Mouse (Mus musculus) ES-CJ7 (cell line): ENCODE results near the gene Sec1.
A peak's percentile ranks its signal among the peaks of the same experiment; 100 is the strongest.

ENCODE experiments used
- DNase-seq: peaks from one replicate; pipeline ENCODE4 v3.0.0; 2011; ENCODE audit warnings: low read depth, low spot score

The Sec1 gene

GRCm38 (mm10) chr7:45693921-45694591 is at the start of gene Sec1:
TSS of gene Sec1 (minus strand) at chr7:45694402.
- DNase-seq = peak; percentile 73

- DNase-seq = peak; percentile 48
These were observed 48.1 kb upstream of the Sec1 start for GRCm38 (mm10) chr7:45742338-45742737.

- DNase-seq = no peak
These were observed 47.6 kb upstream of the Sec1 start for GRCm38 (mm10) chr7:45741777-45742176.

- no peak for DNase-seq
These were observed 47.1 kb upstream of the Sec1 start for GRCm38 (mm10) chr7:45741308-45741707.

GRCm38 (mm10) chr7:45739820-45740219 is 45.6 kb upstream of the Sec1 start:
- no peak for DNase-seq

GRCm38 (mm10) chr7:45739162-45739763 is 45.1 kb upstream of the Sec1 start:
- DNase-seq = peak; percentile 56

- DNase-seq = no peak
These were observed 39.3 kb upstream of the Sec1 start for GRCm38 (mm10) chr7:45733477-45733876.

GRCm38 (mm10) chr7:45730727-45731431 is 36.7 kb upstream of the Sec1 start:
- DNase-seq = peak; percentile 85

GRCm38 (mm10) chr7:45727625-45728024 is 33.4 kb upstream of the Sec1 start:
- DNase-seq = no peak

GRCm38 (mm10) chr7:45726419-45726818 is 32.2 kb upstream of the Sec1 start:
- DNase-seq = no peak

GRCm38 (mm10) chr7:45725713-45726112 is 31.5 kb upstream of the Sec1 start, which contains the start of gene Spaca4:
TSS of gene Spaca4 (minus strand) at chr7:45725813.
- no peak for DNase-seq

GRCm38 (mm10) chr7:45725151-45725550 is 30.9 kb upstream of the Sec1 start:
- no peak for DNase-seq

GRCm38 (mm10) chr7:45723781-45724180 is 29.6 kb upstream of the Sec1 start:
- DNase-seq = no peak

GRCm38 (mm10) chr7:45723301-45723700 is 29.1 kb upstream of the Sec1 start:
- DNase-seq = no peak

GRCm38 (mm10) chr7:45722348-45722713 is 28.1 kb upstream of the Sec1 start:
- no peak for DNase-seq

- DNase-seq = no peak
These were observed 27.6 kb upstream of the Sec1 start for GRCm38 (mm10) chr7:45721642-45722347.

GRCm38 (mm10) chr7:45721234-45721571 is 27.0 kb upstream of the Sec1 start:
- no peak for DNase-seq

- peak; percentile 86 for DNase-seq
These were observed 26.4 kb upstream of the Sec1 start, which contains the start of gene Fam83e for GRCm38 (mm10) chr7:45720413-45721233. TSS of gene Fam83e (plus strand) at chr7:45721212.

- DNase-seq = no peak
These were observed 25.7 kb upstream of the Sec1 start for GRCm38 (mm10) chr7:45719738-45720412.

GRCm38 (mm10) chr7:45719180-45719579 is 25.0 kb upstream of the Sec1 start:
- no peak for DNase-seq

GRCm38 (mm10) chr7:45718331-45718730 is 24.1 kb upstream of the Sec1 start:
- DNase-seq = no peak
